Mouse (Mus musculus) intestine, embryonic 15.5 days (tissue): ENCODE data around the gene Sh3glb2. TPM values are rescaled to one million over a fixed set of nuclear protein-coding genes. Genes with fewer than 3 reads are reported as not detected.

Experiments used
- ATAC-seq: fragments of 200-750 bp; cut with Nextera tagmentation; 2 replicates; pipeline ENCODE4 v1.8.0; 2017; ENCODE audit warnings: moderate TSS enrichment, moderate library complexity
- H3K27ac ChIP-seq: fragments of 300-500 bp; sonication (generic); 2 replicates; pipeline ENCODE4 v1.5.1; 2015; ENCODE audit warnings: mild to moderate bottlenecking, inconsistent platforms
- H3K27me3 ChIP-seq: fragments of 300-500 bp; sonication (generic); replicated peaks from 2 replicates; pipeline ENCODE4 v1.6.1; 2015; ENCODE audit warnings: inconsistent platforms
- H3K36me3 ChIP-seq: fragments of 300-500 bp; sonication (generic); 2 replicates; pipeline ENCODE4 v1.6.1; 2015; ENCODE audit warnings: inconsistent platforms
- H3K4me1 ChIP-seq: fragments of 300-500 bp; sonication (generic); replicated peaks from 2 replicates; pipeline ENCODE4 v1.6.1; 2015; ENCODE audit warnings: inconsistent platforms
- H3K4me2 ChIP-seq: fragments of 300-500 bp; sonication (generic); replicated peaks from 2 replicates; pipeline ENCODE4 v1.6.1; 2015; ENCODE audit warnings: mild to moderate bottlenecking, inconsistent platforms
- H3K4me3 ChIP-seq: fragments of 300-500 bp; sonication (generic); replicated peaks from 2 replicates; pipeline ENCODE4 v1.5.1; 2015; ENCODE audit warnings: inconsistent platforms
- H3K9ac ChIP-seq: fragments of 300-500 bp; sonication (generic); 2 replicates; pipeline ENCODE4 v1.6.1; 2015; ENCODE audit warnings: inconsistent platforms
- H3K9me3 ChIP-seq: fragments of 300-500 bp; sonication (generic); 2 replicates; pipeline ENCODE4 v1.6.1; 2016; ENCODE audit warnings: inconsistent platforms
- WGBS: fragments of 180-500 bp; shearing (Covaris S2); methylation state at CpG from one replicate; pipeline ENCODE4 v1.1.7; 2015; 5-methylcytosine and 5-hydroxymethylcytosine counted together
- polyA plus RNA-seq: library from polyadenylated mRNA; unstranded; fragments of >200 nt; fragmentation: Nextera tagmentation; extraction: Ambion mirVana; gene quantifications from 2 replicates; pipeline ENCODE4 v1.2.1, GENCODE M21; 2015

Sh3glb2 gene
- polyA plus RNA-seq: 68.4 and 69.4 TPM in 2 replicates

DNA sequence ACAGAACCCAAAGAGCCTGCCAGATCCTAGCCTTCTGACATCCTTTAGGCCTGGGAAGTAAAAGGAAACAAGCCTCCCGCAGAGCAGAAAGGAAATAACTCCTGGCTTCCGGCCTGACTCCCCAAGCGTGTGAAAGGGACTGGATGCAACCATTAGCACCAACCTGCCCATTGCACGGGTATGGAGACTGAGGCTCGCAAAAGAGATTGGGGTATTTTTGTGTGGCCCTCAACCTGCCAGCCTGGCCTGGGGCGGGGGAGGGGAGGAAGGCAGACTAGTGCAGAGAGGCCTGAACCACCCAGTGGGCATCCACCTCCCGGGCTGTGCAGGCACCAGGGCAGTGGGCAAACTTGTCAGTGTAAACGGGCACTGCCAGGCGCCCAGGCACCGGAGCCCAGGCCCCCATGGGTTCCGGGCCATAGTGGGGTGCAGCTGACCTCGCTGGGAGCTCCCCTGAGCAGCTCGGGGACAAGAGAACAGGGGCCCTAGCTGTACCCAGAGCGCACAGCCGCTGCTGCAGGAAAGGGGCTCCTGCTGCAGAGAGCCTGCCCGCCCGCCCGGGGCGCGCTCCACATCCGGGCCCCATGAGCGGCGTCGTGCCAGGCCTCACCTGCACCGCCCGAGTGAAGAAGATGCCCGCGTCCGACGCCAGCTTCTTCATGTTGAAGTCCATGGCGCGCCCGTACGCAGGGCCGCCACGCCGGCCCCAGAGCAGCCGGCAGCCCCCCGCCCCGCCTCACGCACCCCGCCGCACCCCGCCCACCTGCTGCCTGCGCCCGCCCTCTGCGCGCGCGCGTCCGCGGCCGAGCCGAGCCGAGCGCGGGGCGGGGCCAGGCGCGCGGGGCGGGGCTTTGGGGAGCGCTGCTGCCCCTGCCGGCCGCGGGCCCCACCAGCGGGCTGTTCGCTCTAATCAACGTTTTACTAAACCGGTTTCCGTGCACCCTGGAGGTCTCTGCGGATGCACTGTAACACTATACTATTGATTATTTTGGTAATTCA lies at the start of gene Sh3glb2:
TSS of gene Sh3glb2 (minus strand) at position 805 of the 999 bp plus-strand sequence.
- ATAC-seq: peak; percentile 77
- H3K27ac ChIP-seq: peak within 1 kb of the TSS; percentile 77
- H3K36me3 ChIP-seq: no peaks in the 10 kb centered on the region
- H3K9me3 ChIP-seq: no peaks in the 10 kb centered on the region
- WGBS: 1% methylated on average over 65 of the region's 73 CpGs
- peak within 1 kb of the TSS; percentile 83 for H3K4me3 ChIP-seq
- peak within 1 kb of the TSS; percentile 86 for H3K9ac ChIP-seq
- no peaks in the 10 kb centered on the region for H3K27me3 ChIP-seq
- H3K4me2 ChIP-seq: peak within 1 kb of the TSS; percentile 91
- peaks cover 34% of the 10 kb centered on the region for H3K4me1 ChIP-seq

DNA sequence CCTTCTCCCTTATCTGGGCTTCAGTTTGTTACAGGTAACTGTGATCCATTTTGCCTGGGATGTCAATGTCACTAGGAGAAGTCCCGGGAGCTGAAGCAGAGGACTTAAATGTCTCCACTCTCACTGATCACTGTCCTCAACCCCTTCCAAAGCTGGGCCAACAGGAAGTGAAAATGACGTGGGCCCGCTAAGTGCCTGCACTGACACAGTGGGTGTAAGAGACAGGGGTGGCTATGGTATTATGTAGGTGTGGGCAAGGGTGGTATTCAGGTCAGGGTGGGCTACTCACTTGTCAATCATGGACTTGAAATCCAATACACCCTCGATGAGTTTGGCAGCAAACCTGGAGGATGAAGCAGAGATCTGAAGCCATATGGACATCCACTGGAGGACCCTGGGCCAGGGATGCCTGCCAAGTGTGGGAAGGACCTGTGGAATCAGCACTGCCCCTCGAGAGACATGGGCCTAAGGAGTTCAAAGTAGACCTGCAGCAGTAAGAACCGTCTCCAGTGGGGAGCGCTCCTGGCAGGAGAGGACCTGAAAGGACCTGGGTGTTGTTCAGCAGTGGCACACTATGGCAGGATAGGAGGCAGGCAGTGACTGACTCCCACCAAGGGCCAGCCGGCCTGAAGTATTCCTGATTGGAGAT lies 49.4 kb upstream of the Sh3glb2 start:
- ATAC-seq: 0 out of 2 replicates have a peak, but pooled peaks have one; percentile 31
- WGBS: 81% methylated on average over 8 of the region's 8 CpGs
- Histone ChIP-seq H3K36me3 (0 out of 2 replicates have a peak, but pooled peaks cover 3% of the 10 kb centered on the region), H3K4me3 (no peak overlapping the region), H3K27ac (no peak overlapping the region), H3K9me3 (no peaks in the 10 kb centered on the region), H3K9ac (no peak overlapping the region), H3K4me2 (no peak overlapping the region), H3K4me1 (no peaks in the 10 kb centered on the region), H3K27me3 (no peaks in the 10 kb centered on the region)

GRCm38 (mm10) chr2:30407778-30408177 lies 48.6 kb upstream of the Sh3glb2 start:
- H3K9ac ChIP-seq: no peak overlapping the region
- no peak for ATAC-seq
- H3K4me1 ChIP-seq: no peaks in the 10 kb centered on the region
- no peak overlapping the region for H3K4me2 ChIP-seq
- H3K36me3 ChIP-seq: 0 out of 2 replicates have a peak, but pooled peaks cover 3% of the 10 kb centered on the region
- no peak overlapping the region for H3K4me3 ChIP-seq
- H3K27ac ChIP-seq: peak overlapping the region; percentile 36
- H3K9me3 ChIP-seq: no peaks in the 10 kb centered on the region
- H3K27me3 ChIP-seq: no peaks in the 10 kb centered on the region
- WGBS: 90% methylated on average over 10 of the region's 10 CpGs

GRCm38 (mm10) chr2:30407221-30407620 lies 48.1 kb upstream of the Sh3glb2 start:
- Histone ChIP-seq H3K36me3 (0 out of 2 replicates have a peak, but pooled peaks cover 3% of the 10 kb centered on the region), H3K9ac (no peak overlapping the region), H3K27me3 (no peaks in the 10 kb centered on the region), H3K9me3 (no peaks in the 10 kb centered on the region), H3K4me3 (no peak overlapping the region), H3K4me2 (no peak overlapping the region), H3K27ac (no peak overlapping the region), H3K4me1 (no peaks in the 10 kb centered on the region)
- ATAC-seq: no peak
- WGBS: 80% methylated on average over 2 of the region's 2 CpGs

- Histone ChIP-seq H3K4me3 (no peak overlapping the region), H3K4me2 (no peak overlapping the region), H3K27ac (no peak overlapping the region), H3K36me3 (peaks cover 16% of the 10 kb centered on the region; the same call in 1 of the 2 replicates), H3K27me3 (no peaks in the 10 kb centered on the region), H3K9ac (no peak overlapping the region), H3K9me3 (no peaks in the 10 kb centered on the region), H3K4me1 (no peaks in the 10 kb centered on the region)
- 81% methylated on average over 1 of the region's 1 CpGs for WGBS
- ATAC-seq: no peak
Observed at GRCm38 (mm10) chr2:30403870-30404269, 44.7 kb upstream of the Sh3glb2 start.

DNA sequence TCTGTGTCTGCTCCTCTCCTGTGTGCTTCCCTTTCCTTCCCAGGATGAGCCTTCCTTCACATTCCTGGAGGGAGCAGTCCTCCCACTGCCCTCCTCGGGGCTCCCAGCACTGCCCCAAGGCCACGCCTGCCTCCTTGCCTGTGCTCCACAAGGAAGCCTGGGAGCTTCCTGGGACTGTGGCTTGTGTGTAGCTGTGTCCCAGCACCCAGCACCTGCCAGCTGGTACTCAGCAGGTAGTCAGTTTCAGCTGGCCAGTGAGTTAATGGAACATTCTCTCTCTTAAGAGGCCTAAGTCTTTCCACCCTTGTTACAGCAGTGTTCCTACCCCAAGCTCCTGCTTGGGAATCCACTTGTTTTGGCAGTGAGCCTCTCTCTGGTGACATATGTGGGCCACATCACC lies 43.7 kb upstream of the Sh3glb2 start:
- WGBS: 47% methylated on average over 2 of the region's 2 CpGs
- Histone ChIP-seq H3K4me1 (no peaks in the 10 kb centered on the region), H3K27me3 (no peaks in the 10 kb centered on the region), H3K9ac (no peak overlapping the region), H3K27ac (no peak overlapping the region), H3K9me3 (no peaks in the 10 kb centered on the region), H3K4me3 (no peak overlapping the region), H3K4me2 (no peak overlapping the region), H3K36me3 (peaks cover 24% of the 10 kb centered on the region; the same call in 1 of the 2 replicates)
- no peak for ATAC-seq

- ATAC-seq: no peak
- 90% methylated on average over 9 of the region's 9 CpGs for WGBS
- Histone ChIP-seq H3K9me3 (no peaks in the 10 kb centered on the region), H3K27me3 (no peaks in the 10 kb centered on the region), H3K27ac (no peak overlapping the region), H3K36me3 (peaks cover 28% of the 10 kb centered on the region; the same call in 1 of the 2 replicates), H3K4me2 (no peak overlapping the region), H3K4me1 (no peaks in the 10 kb centered on the region), H3K4me3 (no peak overlapping the region), H3K9ac (no peak overlapping the region)
Observed at GRCm38 (mm10) chr2:30402351-30402826, 43.3 kb upstream of the Sh3glb2 start.

DNA sequence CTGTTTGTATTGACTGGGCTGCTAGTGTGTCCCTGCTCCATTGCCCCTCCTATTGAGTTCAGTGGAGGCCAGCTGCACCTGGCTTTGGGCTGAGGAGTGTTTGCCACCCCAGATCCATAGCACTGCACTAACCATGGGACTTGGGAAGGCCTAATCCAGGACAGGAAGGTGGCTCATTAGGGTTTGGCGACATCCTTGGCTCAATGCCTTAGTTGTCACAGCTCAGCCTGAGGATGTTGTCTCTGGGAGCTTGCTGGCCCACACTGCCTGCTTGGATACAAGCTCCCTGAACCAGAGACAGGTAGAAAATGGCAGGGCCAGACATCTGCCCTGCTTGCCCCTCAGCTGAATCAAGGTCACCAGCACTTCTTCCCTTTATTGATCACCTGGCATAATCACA lies 42.4 kb upstream of the Sh3glb2 start:
- no peaks in the 10 kb centered on the region for H3K27me3 ChIP-seq
- no peak overlapping the region for H3K4me2 ChIP-seq
- H3K9me3 ChIP-seq: no peaks in the 10 kb centered on the region
- ATAC-seq: no peak
- no peak overlapping the region for H3K27ac ChIP-seq
- H3K4me1 ChIP-seq: no peaks in the 10 kb centered on the region
- 63% methylated on average over 1 of the region's 1 CpGs for WGBS
- no peak overlapping the region for H3K4me3 ChIP-seq
- H3K9ac ChIP-seq: no peak overlapping the region
- peaks cover 31% of the 10 kb centered on the region for H3K36me3 ChIP-seq

- no peak for ATAC-seq
- no peaks in the 10 kb centered on the region for H3K27me3 ChIP-seq
- no peaks in the 10 kb centered on the region for H3K9me3 ChIP-seq
- no peak overlapping the region for H3K9ac ChIP-seq
- WGBS: 62% methylated on average over 20 of the region's 20 CpGs
- peaks cover 29% of the 10 kb centered on the region for H3K36me3 ChIP-seq
- no peak overlapping the region for H3K4me3 ChIP-seq
- no peak overlapping the region for H3K27ac ChIP-seq
- no peak overlapping the region for H3K4me2 ChIP-seq
- peaks cover 6% of the 10 kb centered on the region; the same call in 1 of the 2 replicates for H3K4me1 ChIP-seq
Observed at GRCm38 (mm10) chr2:30399191-30400171, 40.3 kb upstream of the Sh3glb2 start.

DNA sequence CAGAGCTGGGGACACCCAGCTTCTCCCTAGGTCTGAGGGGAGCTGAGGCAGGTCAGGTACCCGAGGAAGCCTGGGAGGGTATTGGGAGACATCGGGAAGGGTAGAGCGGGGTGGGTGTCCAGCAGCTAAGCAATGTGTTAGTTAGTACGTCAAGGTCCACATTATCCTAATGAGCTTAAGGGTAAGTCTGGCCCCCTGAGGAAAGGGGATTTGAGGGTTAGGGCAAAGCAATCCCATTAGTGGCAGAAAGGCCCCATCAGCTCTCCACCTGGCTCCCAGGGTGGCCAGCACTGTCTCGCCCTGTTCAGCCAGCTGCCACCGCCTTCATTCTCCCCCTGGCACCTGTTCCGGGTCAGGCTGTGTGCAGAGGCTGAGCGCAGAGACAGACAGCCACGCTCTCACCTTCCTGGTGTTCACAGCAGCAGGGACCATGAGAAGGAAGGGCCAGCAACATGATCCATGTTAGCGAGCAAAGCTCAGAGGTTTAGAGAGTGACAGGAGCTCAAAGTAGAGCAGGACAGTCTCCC lies 38.9 kb upstream of the Sh3glb2 start:
- Histone ChIP-seq H3K4me2 (no peak overlapping the region), H3K9me3 (no peaks in the 10 kb centered on the region), H3K27me3 (no peaks in the 10 kb centered on the region), H3K27ac (no peak overlapping the region), H3K9ac (no peak overlapping the region), H3K4me1 (peaks cover 15% of the 10 kb centered on the region), H3K36me3 (peaks cover 29% of the 10 kb centered on the region), H3K4me3 (no peak overlapping the region)
- 88% methylated on average over 10 of the region's 10 CpGs for WGBS
- no peak for ATAC-seq

- no peak overlapping the region for H3K4me3 ChIP-seq
- no peak overlapping the region for H3K27ac ChIP-seq
- H3K9me3 ChIP-seq: no peaks in the 10 kb centered on the region
- H3K9ac ChIP-seq: no peak overlapping the region
- H3K4me2 ChIP-seq: no peak overlapping the region
- ATAC-seq: no peak
- peaks cover 29% of the 10 kb centered on the region for H3K36me3 ChIP-seq
- H3K27me3 ChIP-seq: no peaks in the 10 kb centered on the region
- peaks cover 15% of the 10 kb centered on the region for H3K4me1 ChIP-seq
- 78% methylated on average over 7 of the region's 7 CpGs for WGBS
Observed at GRCm38 (mm10) chr2:30396246-30396645, 37.1 kb upstream of the Sh3glb2 start.
